Mouse (Mus musculus) effector memory CD4-positive, alpha-beta T cell, adult 7 months (primary cell): ENCODE data around the gene Cd59a. TPM values are rescaled to one million over a fixed set of nuclear protein-coding genes. Genes with fewer than 3 reads are reported as not detected.

Experiments used
- polyA plus RNA-seq: library from polyadenylated mRNA; unstranded; fragments of 100-300 nt; shearing (Covaris generic); gene quantifications from one replicate; pipeline ENCODE4 v1.2.1, GENCODE M21; 2017

The Cd59a gene
- not detected for polyA plus RNA-seq

GRCm38 (mm10) chr2:104095741-104096213 lies at the start of gene Cd59a:
Gene Cd59a (plus strand): TSS chr2:104095801.

DNA sequence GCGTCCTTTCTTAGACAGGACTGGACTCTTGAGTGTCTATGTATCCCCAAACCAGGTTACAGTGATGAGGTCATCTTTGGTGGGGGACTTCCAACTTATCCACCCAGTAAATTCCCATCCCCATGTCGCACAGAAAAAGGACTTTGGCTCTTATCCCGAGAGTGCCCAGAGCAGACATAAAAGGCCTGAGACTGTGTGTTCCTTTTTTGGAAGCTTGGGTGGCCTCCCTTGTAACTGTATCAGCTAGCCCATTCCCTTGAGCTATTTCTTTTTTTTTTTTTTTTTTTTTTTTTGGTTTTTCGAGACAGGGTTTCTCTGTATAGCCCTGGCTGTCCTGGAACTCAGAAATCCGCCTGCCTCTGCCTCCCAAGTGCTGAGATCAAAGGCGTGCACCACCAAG lies 30.1 kb upstream of the Cd59a start, which contains the start of gene Gm10912:
Gm10912 (plus strand) TSS at position 301 of the 400 bp plus-strand sequence.

GRCm38 (mm10) chr2:104068450-104068849 lies 27.2 kb upstream of the Cd59a start, which contains the start of gene Gm10799:
Gene Gm10799 (minus strand): TSS chr2:104068550.

DNA sequence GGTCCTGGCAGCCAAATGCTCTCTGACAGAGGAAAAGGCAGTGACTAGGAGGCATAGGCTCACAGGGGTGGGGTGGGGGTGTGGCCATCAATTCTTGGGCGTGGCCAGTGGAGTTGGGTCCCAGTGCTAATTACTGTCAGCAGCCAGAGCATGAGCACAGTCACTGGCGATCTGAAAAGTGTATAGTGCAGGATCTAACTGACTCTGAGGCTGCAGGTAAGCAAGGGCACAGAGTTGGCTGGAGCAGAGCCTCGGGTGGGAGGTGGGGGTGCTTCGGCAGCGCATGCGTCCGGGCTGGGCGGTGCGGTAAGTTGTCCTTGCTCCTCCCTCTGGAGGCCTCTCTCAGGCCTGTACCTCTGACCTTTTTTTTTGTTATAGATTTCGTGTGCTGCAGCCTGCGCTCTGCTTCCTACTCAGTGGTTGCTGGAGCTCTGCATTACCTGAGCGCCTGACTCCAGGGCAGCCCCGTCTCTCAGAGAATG lies 25.9 kb upstream of the Cd59a start, which contains the start of gene Cd59b:
Cd59b (plus strand) TSS at position 146 of the 482 bp plus-strand sequence.

DNA sequence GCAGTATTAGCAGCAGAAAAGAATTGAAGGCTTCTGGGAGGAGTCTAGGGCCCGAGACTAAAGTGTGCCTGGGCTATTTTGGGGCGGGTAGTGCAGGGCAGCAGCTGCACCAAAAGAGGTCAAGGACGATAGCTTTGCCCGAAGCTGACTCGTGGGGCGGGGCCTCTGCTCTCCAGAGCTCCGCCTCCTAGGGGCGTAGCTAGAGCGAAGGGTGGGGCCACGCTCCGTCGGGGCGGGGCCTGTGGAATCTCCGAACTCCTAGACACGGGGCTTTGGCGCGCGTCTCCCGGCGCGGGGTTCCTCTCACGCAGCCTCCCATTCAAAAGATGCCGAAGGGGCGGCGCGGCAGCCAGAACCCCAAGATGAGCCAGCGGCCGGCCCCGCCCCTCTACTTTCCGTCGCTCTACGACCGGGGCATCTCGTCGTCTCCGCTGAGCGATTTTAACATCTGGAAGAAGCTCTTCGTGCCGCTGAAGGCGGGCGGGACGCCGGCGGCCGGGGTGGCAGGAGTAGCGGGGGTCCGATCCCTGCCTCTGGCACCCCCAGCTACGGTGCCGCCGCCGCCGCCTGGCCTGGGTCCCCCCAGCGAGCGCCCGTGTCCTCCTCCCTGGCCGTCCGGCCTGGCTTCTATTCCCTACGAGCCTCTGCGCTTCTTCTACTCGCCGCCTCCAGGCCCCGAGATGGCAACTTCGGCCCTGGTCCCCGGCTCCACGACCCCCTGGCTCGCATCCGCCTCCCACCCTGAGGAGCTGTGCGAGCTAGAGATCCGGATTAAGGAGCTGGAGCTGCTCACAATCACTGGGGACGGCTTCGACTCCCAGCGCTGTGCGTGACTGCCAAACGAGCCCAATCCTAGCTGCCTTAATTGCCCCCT lies 27.1 kb downstream of the Cd59a start, which contains the start of gene A930018P22Rik:
A930018P22Rik (plus strand) TSS at position 265 of the 874 bp plus-strand sequence.

Other genes with a start within 250 kb of the Cd59a start
- gene Lmo2, start 137.8 kb upstream of the Cd59a start, polyA plus RNA-seq: not detected
- gene Fbxo3, start 68.1 kb upstream of the Cd59a start, polyA plus RNA-seq: 37.2 TPM
- 3.4 TPM for gene 4931422A03Rik, start 67.4 kb upstream of the Cd59a start, polyA plus RNA-seq
- 0.73 TPM for gene Gm10912, start 30.0 kb upstream of the Cd59a start, polyA plus RNA-seq
- not detected for gene Gm10799, start 27.3 kb upstream of the Cd59a start, polyA plus RNA-seq
- not detected for gene Cd59b, start 26.0 kb upstream of the Cd59a start, polyA plus RNA-seq
- not detected for gene A930018P22Rik, start 27.0 kb downstream of the Cd59a start, polyA plus RNA-seq